Mouse (Mus musculus): ENCODE measurements around the gene Gm5798.
"Not testable (repeated sequence)": the region's sequence is repeated elsewhere in the genome, so short reads cannot be mapped to it uniquely, and the experiment has no call there.

Gm5798 gene

GRCm38 (mm10) chr14:41348309-41348708 lies at the start of gene Gm5798:
TSS of gene Gm5798 (plus strand) at chr14:41348609.
- DNase-seq, result not testable (repeated sequence)

GRCm38 (mm10) chr14:41386279-41386678 lies 37.9 kb downstream of the Gm5798 start, which contains the start of gene Gm7945:
TSS of gene Gm7945 (minus strand) at chr14:41386379.
- DNase-seq, result not testable (repeated sequence)
